Mouse (Mus musculus): ENCODE results near the gene Pygo2.

The Pygo2 gene

GRCm38 (mm10) chr3:89391663-89392511, 38.1 kb upstream of the Pygo2 start:
- CTCF ChIA-PET = interaction anchor here (0.7 to 1.1 kb wide), 6 partner anchors 8 to 145 kb away, joined by 3 to 10 read pairs (median 5); no protein-coding TSS in a partner anchor

- CTCF ChIA-PET = interaction anchor here (0.7 to 1.1 kb wide), 2 partner anchors 9 to 144 kb away, joined by 3 read pairs; no protein-coding TSS in a partner anchor
Observed at GRCm38 (mm10) chr3:89392871-89393311, 37.1 kb upstream of the Pygo2 start.

- CTCF ChIA-PET = interaction anchor here (0.6 kb wide), 1 partner anchor 43 kb away, joined by 3 read pairs; the partner anchor contains the start of gene Pbxip1
Observed at GRCm38 (mm10) chr3:89393605-89394004, 36.4 kb upstream of the Pygo2 start.

- CTCF ChIA-PET = no interaction called here
Observed at GRCm38 (mm10) chr3:89394006-89394893, 35.8 kb upstream of the Pygo2 start, which contains the start of gene Zbtb7b. Zbtb7b (minus strand) TSS chr3:89394776.

- CTCF ChIA-PET = no interaction called here
Observed at GRCm38 (mm10) chr3:89394894-89395256, 35.1 kb upstream of the Pygo2 start.

- CTCF ChIA-PET = interaction anchor here (1.3 kb wide), 1 partner anchor 15 kb away, joined by 5 read pairs; no protein-coding TSS in a partner anchor
Observed at GRCm38 (mm10) chr3:89395419-89395805, 34.6 kb upstream of the Pygo2 start.

- CTCF ChIA-PET = interaction anchor here (0.7 to 1.3 kb wide), 4 partner anchors 11 to 63 kb away, joined by 3 to 5 read pairs (median 4); no protein-coding TSS in a partner anchor
Observed at GRCm38 (mm10) chr3:89395806-89396653, 34.0 kb upstream of the Pygo2 start.

- CTCF ChIA-PET = interaction anchor here (0.7 to 1.3 kb wide), 4 partner anchors 12 to 62 kb away, joined by 3 to 5 read pairs (median 4); no protein-coding TSS in a partner anchor
Observed at GRCm38 (mm10) chr3:89396654-89397005, 33.4 kb upstream of the Pygo2 start.

GRCm38 (mm10) chr3:89401329-89401728, 28.7 kb upstream of the Pygo2 start:
- CTCF ChIA-PET = interaction anchor here (0.6 kb wide), 1 partner anchor 9 kb away, joined by 3 read pairs; no protein-coding TSS in a partner anchor

GRCm38 (mm10) chr3:89402693-89403092, 27.3 kb upstream of the Pygo2 start, which contains the start of gene Lenep:
Lenep (minus strand) TSS chr3:89402793.
- CTCF ChIA-PET = no interaction called here

- CTCF ChIA-PET = no interaction called here
Observed at GRCm38 (mm10) chr3:89406887-89407286, 23.1 kb upstream of the Pygo2 start.

- CTCF ChIA-PET = interaction anchor here (1.2 kb wide), 1 partner anchor 59 kb away, joined by 3 read pairs; no protein-coding TSS in a partner anchor
Observed at GRCm38 (mm10) chr3:89408448-89408847, 21.6 kb upstream of the Pygo2 start.

GRCm38 (mm10) chr3:89409701-89410100, 20.3 kb upstream of the Pygo2 start:
- CTCF ChIA-PET = interaction anchor here (0.6 kb wide), 1 partner anchor 49 kb away, joined by 4 read pairs; no protein-coding TSS in a partner anchor

GRCm38 (mm10) chr3:89410864-89411263, 19.1 kb upstream of the Pygo2 start:
- CTCF ChIA-PET = no interaction called here

GRCm38 (mm10) chr3:89411490-89412393, 18.3 kb upstream of the Pygo2 start, which contains the start of gene Flad1:
Flad1 (minus strand) TSS chr3:89411870.
- CTCF ChIA-PET = no interaction called here

- CTCF ChIA-PET = interaction anchor here (0.5 kb wide), 1 partner anchor 558 kb away, joined by 8 read pairs; no protein-coding TSS in a partner anchor
Observed at GRCm38 (mm10) chr3:89416158-89416557, 13.9 kb upstream of the Pygo2 start.

- CTCF ChIA-PET = interaction anchor here (0.6 to 0.7 kb wide), 4 partner anchors 27 to 79 kb away, joined by 4 to 9 read pairs (median 4); no protein-coding TSS in a partner anchor
Observed at GRCm38 (mm10) chr3:89417131-89417530, 12.9 kb upstream of the Pygo2 start.

- CTCF ChIA-PET = no interaction called here
Observed at GRCm38 (mm10) chr3:89417840-89418169, 12.2 kb upstream of the Pygo2 start.

GRCm38 (mm10) chr3:89418170-89418860, 11.7 kb upstream of the Pygo2 start, which contains the start of the genes Cks1b and Shc1:
Cks1b (minus strand) TSS chr3:89418383.
Shc1 (plus strand) TSS chr3:89418443.
- CTCF ChIA-PET = no interaction called here
